11 mouse cellular contexts compared by ENCODE assay signal in genomic region chr3:79879246-79879645, GRCm38 (mm10). TPM values are rescaled to one million over a fixed set of nuclear protein-coding genes. Genes with fewer than 3 reads are reported as not detected.
A peak's percentile ranks its signal among the peaks of the same experiment; 100 is the strongest.
DNase-seq lines count a peak whose midpoint lies in the region; ATAC-seq and TF ChIP-seq lines count a peak whose summit lies in the region.
"Had no signal": no experiment of that assay in that cellular context is flagged by ENCODE, and none has a peak within 500 bp of the region (broad histone marks: within the 10 kb centered on the region; RNA-seq: fewer than 3 reads in every experiment).

No protein-coding gene starts in this region.

- H3K9ac ChIP-seq in forebrain, postnatal 0 days, result no peak overlapping the region
- no peak overlapping the region for H3K9ac ChIP-seq in forebrain, embryonic 12.5 days
- H3K9ac ChIP-seq in kidney, embryonic 15.5 days, result no peak overlapping the region

- no peaks in the 10 kb centered on the region for H3K9me3 ChIP-seq in forebrain, postnatal 0 days (ENCODE audit: low read length)
- no peaks in the 10 kb centered on the region for H3K9me3 ChIP-seq in forebrain, embryonic 12.5 days
- H3K9me3 ChIP-seq in kidney, embryonic 15.5 days (replicated peaks), result no peaks in the 10 kb centered on the region

- DNase-seq in forebrain, postnatal 0 days, result peak; percentile 2
- no peak for DNase-seq in kidney, postnatal 25 days
- DNase-seq in retina, postnatal 1 day, result peak; percentile 54
- DNase-seq in retina, embryonic 14.5 days (ENCODE audit: low spot score), result no peak
- no peak for DNase-seq in adrenal gland, postnatal 36 days
- no peak for DNase-seq in gastrocnemius, postnatal 10 days
- DNase-seq: adrenal gland, adult 2 months; cerebellum, adult 11-12 months; thymus, postnatal 4 days had no signal

- no peaks in the 10 kb centered on the region for H3K4me1 ChIP-seq in forebrain, postnatal 0 days (ENCODE audit: insufficient read depth)
- H3K4me1 ChIP-seq in forebrain, embryonic 12.5 days, result 0 out of 2 replicates have a peak, but pooled peaks cover 5% of the 10 kb centered on the region
- H3K4me1 ChIP-seq in kidney, embryonic 15.5 days, result peaks cover 9% of the 10 kb centered on the region

- H3K4me3 ChIP-seq in forebrain, postnatal 0 days (ENCODE audit: low read depth, low read length), result no peak overlapping the region
- H3K4me3 ChIP-seq in forebrain, embryonic 12.5 days (replicated peaks), result no peak overlapping the region
- no peak overlapping the region for H3K4me3 ChIP-seq in kidney, embryonic 15.5 days (replicated peaks)

- no peak for TF ChIP-seq CTCF in forebrain, postnatal 0 days (IDR thresholded peaks at IDR 0.05; ENCODE audit: low read depth)

- no peaks in the 10 kb centered on the region for H3K27me3 ChIP-seq in forebrain, postnatal 0 days (ENCODE audit: insufficient read depth, low read length)
- H3K27me3 ChIP-seq in forebrain, embryonic 12.5 days, result no peaks in the 10 kb centered on the region
- no peaks in the 10 kb centered on the region for H3K27me3 ChIP-seq in kidney, embryonic 15.5 days

- 47% methylated on average over 9 of the region's 9 CpGs for WGBS in forebrain, postnatal 0 days
- WGBS in forebrain, embryonic 12.5 days, result 66% methylated on average over 9 of the region's 9 CpGs
- 40% methylated on average over 9 of the region's 9 CpGs for WGBS in kidney, embryonic 15.5 days

- no peak overlapping the region for H3K4me2 ChIP-seq in forebrain, postnatal 0 days (ENCODE audit: low read depth)
- H3K4me2 ChIP-seq in forebrain, embryonic 12.5 days, result no peak overlapping the region
- H3K4me2 ChIP-seq in kidney, embryonic 15.5 days, result peak overlapping the region; percentile 3; the same call in 1 of the 2 replicates

- no peaks in the 10 kb centered on the region for H3K36me3 ChIP-seq in forebrain, postnatal 0 days (ENCODE audit: insufficient read depth)
- H3K36me3 ChIP-seq in forebrain, embryonic 12.5 days (replicated peaks), result no peaks in the 10 kb centered on the region
- no peaks in the 10 kb centered on the region for H3K36me3 ChIP-seq in kidney, embryonic 15.5 days

- no peak overlapping the region for H3K27ac ChIP-seq in forebrain, postnatal 0 days (ENCODE audit: low read depth, low read length)
- H3K27ac ChIP-seq in forebrain, embryonic 12.5 days, result no peak overlapping the region
- peak overlapping the region; percentile 61 for H3K27ac ChIP-seq in kidney, embryonic 15.5 days

- ATAC-seq in forebrain, postnatal 0 days, result peak; percentile 23; the same call in 1 of the 2 replicates
- ATAC-seq in forebrain, embryonic 12.5 days (ENCODE audit: low FRiP score), result no peak
- no peak for ATAC-seq in kidney, embryonic 15.5 days (replicated peaks; ENCODE audit: low FRiP score)

RNA-seq across cellular contexts. Expression of gene Fam198b, which starts 5.1 kb away (rescaled TPM):
- total RNA-seq in forebrain, postnatal 0 days (2014; rRNA removed), result 1.3 and 2.1 TPM in 2 replicates
- 0.87 and 1.1 TPM in 2 replicates for polyA plus RNA-seq in forebrain, postnatal 0 days (2015; fragmentation: Nextera tagmentation; extraction: Ambion mirVana)
- polyA plus RNA-seq in forebrain, embryonic 12.5 days (2016; fragmentation: Nextera tagmentation; extraction: Ambion mirVana), result 1.4 TPM in 2 replicates
- 13.4 and 14.7 TPM in 2 replicates for polyA plus RNA-seq in kidney, embryonic 15.5 days (2015; fragmentation: Nextera tagmentation; extraction: Ambion mirVana)
- total RNA-seq in adrenal gland, postnatal 36 days (2021), result 10 to 100 TPM; 10.6 to 31.6 TPM
- total RNA-seq in gastrocnemius, postnatal 10 days (2021), result 10 to 100 TPM; 39.2 to 52.3 TPM

RNA-seq across cellular contexts. Expression of gene Tmem144, which starts 26.7 kb away (rescaled TPM):
- total RNA-seq in forebrain, postnatal 0 days (2014; rRNA removed), result 1.00 and 1.2 TPM in 2 replicates
- polyA plus RNA-seq in forebrain, postnatal 0 days (2015; fragmentation: Nextera tagmentation; extraction: Ambion mirVana), result 1.4 and 2.6 TPM in 2 replicates
- polyA plus RNA-seq in forebrain, embryonic 12.5 days (2016; fragmentation: Nextera tagmentation; extraction: Ambion mirVana), result 3.7 and 4.3 TPM in 2 replicates
- 5.1 and 6.3 TPM in 2 replicates for polyA plus RNA-seq in kidney, embryonic 15.5 days (2015; fragmentation: Nextera tagmentation; extraction: Ambion mirVana)
- total RNA-seq in adrenal gland, postnatal 36 days (2021), result 10 to 100 TPM; 14.0 to 16.4 TPM
- 1 to 10 TPM; 1.1 to 3.3 TPM for total RNA-seq in gastrocnemius, postnatal 10 days (2021)

Comparison
In these comparisons a context has a peak if more than half of its experiments do, and no peak if none do; other contexts are left out.
1. DNase-seq: peak in forebrain, postnatal 0 days (single experiment) and retina, postnatal 1 day (single experiment); none in kidney, postnatal 25 days (0 of 2), retina, embryonic 14.5 days (single experiment), adrenal gland, postnatal 36 days (0 of 2) and gastrocnemius, postnatal 10 days (single experiment).